Mouse (Mus musculus) liver, postnatal 0 days (tissue): ENCODE data around the gene Rassf8. TPM values are rescaled to one million over a fixed set of nuclear protein-coding genes. Genes with fewer than 3 reads are reported as not detected.

Source experiments
- ATAC-seq: fragments of 200-750 bp; cut with Nextera tagmentation; 2 replicates; pipeline ENCODE4 v1.8.0; 2017; ENCODE audit warnings: mild to moderate bottlenecking, moderate library complexity
- DNase-seq: peaks from one replicate; pipeline ENCODE4 v3.0.0-alpha.2; 2016
- H3K27ac ChIP-seq: fragments of 300-500 bp; sonication (generic); 2 replicates; pipeline ENCODE4 v1.5.1; 2014; ENCODE audit warnings: antibody characterized with exemption, moderate library complexity, mild to moderate bottlenecking, low read depth
- H3K27me3 ChIP-seq: fragments of 300-500 bp; sonication (generic); 2 replicates; pipeline ENCODE4 v1.6.1; 2014; ENCODE audit warnings: low read length, control low read depth, mixed read lengths; ENCODE audit not compliant: insufficient read depth
- H3K36me3 ChIP-seq: fragments of 300-500 bp; sonication (generic); replicated peaks from 2 replicates; pipeline ENCODE4 v1.6.1; 2014; ENCODE audit warnings: mild to moderate bottlenecking, control low read depth, low read length, moderate library complexity, mixed read lengths; ENCODE audit not compliant: insufficient read depth
- H3K4me1 ChIP-seq: fragments of 300-500 bp; sonication (generic); 2 replicates; pipeline ENCODE4 v1.6.1; 2014; ENCODE audit warnings: antibody characterized with exemption, mild to moderate bottlenecking, control low read depth; ENCODE audit not compliant: insufficient read depth
- H3K4me2 ChIP-seq: fragments of 300-500 bp; sonication (generic); 2 replicates; pipeline ENCODE4 v1.6.1; 2014; ENCODE audit warnings: low read depth, mild to moderate bottlenecking, low read length, moderate library complexity, mixed read lengths
- H3K4me3 ChIP-seq: fragments of 300-500 bp; sonication (generic); 2 replicates; pipeline ENCODE4 v1.5.1; 2014; ENCODE audit warnings: low read depth, low read length
- H3K9ac ChIP-seq: fragments of 300-500 bp; sonication (generic); replicated peaks from 2 replicates; pipeline ENCODE4 v1.6.1; 2014; ENCODE audit warnings: mild to moderate bottlenecking, moderate library complexity
- H3K9me3 ChIP-seq: fragments of 300-500 bp; sonication (generic); 2 replicates; pipeline ENCODE4 v1.6.1; 2016; ENCODE audit warnings: mild to moderate bottlenecking, control low read depth, low read length, mixed read lengths
- CTCF ChIP-seq: sonication (generic); IDR thresholded peaks from 2 replicates; pipeline ENCODE4 v1.5.1; 2016; ENCODE audit warnings: antibody characterized with exemption, low read depth
- EP300 ChIP-seq: IDR thresholded peaks from 2 replicates; pipeline ENCODE4 v1.6.1; 2016; ENCODE audit warnings: antibody characterized with exemption, low read depth, mild to moderate bottlenecking
- WGBS: fragments of 180-500 bp; shearing (Covaris S2); extraction: QIAGEN DNeasy Blood & Tissue Kit; methylation state at CpG from one replicate; pipeline ENCODE4 v1.1.7; 2014; ENCODE audit not compliant: insufficient replicate concordance; 5-methylcytosine and 5-hydroxymethylcytosine counted together
- polyA plus RNA-seq: library from polyadenylated mRNA; unstranded; fragments of >200 nt; fragmentation: Nextera tagmentation; extraction: Ambion mirVana; gene quantifications from 2 replicates; pipeline ENCODE4 v1.2.1, GENCODE M21; 2015

Gene Rassf8
- polyA plus RNA-seq, 1 experiment from 2014 or later = 4.9 TPM

GRCm38 (mm10) chr6:145768671-145769292, 22.2 kb downstream of the Rassf8 start:
- Histone ChIP-seq H3K4me3 (no peak overlapping the region), H3K36me3 (no peaks in the 10 kb centered on the region), H3K9me3 (no peaks in the 10 kb centered on the region), H3K27me3 (no peaks in the 10 kb centered on the region), H3K9ac (no peak overlapping the region), H3K4me1 (peaks cover 22% of the 10 kb centered on the region), H3K4me2 (no peak overlapping the region), H3K27ac (no peak overlapping the region)
- ATAC-seq (no peak), DNase-seq (no peak)
- TF ChIP-seq EP300 (no peak), CTCF (no peak)
- WGBS = 71% methylated on average over 10 of the region's 10 CpGs

- WGBS = 79% methylated on average over 11 of the region's 11 CpGs
- Histone ChIP-seq H3K4me2 (no peak overlapping the region), H3K27ac (no peak overlapping the region), H3K27me3 (no peaks in the 10 kb centered on the region), H3K4me1 (peaks cover 15% of the 10 kb centered on the region), H3K4me3 (no peak overlapping the region), H3K36me3 (no peaks in the 10 kb centered on the region), H3K9ac (no peak overlapping the region), H3K9me3 (no peaks in the 10 kb centered on the region)
- ATAC-seq = no peak
- no peak for DNase-seq
- no peak for TF ChIP-seq CTCF
- no peak for TF ChIP-seq EP300
Observed at GRCm38 (mm10) chr6:145769855-145770254, 23.3 kb downstream of the Rassf8 start.

GRCm38 (mm10) chr6:145770272-145771000, 23.9 kb downstream of the Rassf8 start:
- DNase-seq (no peak), ATAC-seq (no peak)

GRCm38 (mm10) chr6:145774436-145774835, 27.9 kb downstream of the Rassf8 start:
- no peak for ATAC-seq

More at GRCm38 (mm10) chr6:145770272-145771000, 23.9 kb downstream of the Rassf8 start:
- H3K27me3 ChIP-seq = no peaks in the 10 kb centered on the region
- H3K9me3 ChIP-seq = no peaks in the 10 kb centered on the region
- TF ChIP-seq CTCF (no peak), EP300 (no peak)
- H3K4me3 ChIP-seq = no peak overlapping the region
- no peak overlapping the region for H3K27ac ChIP-seq
- H3K4me1 ChIP-seq = peaks cover 12% of the 10 kb centered on the region
- WGBS = 58% methylated on average over 18 of the region's 18 CpGs
- H3K4me2 ChIP-seq = no peak overlapping the region
- no peak overlapping the region for H3K9ac ChIP-seq
- H3K36me3 ChIP-seq = no peaks in the 10 kb centered on the region

GRCm38 (mm10) chr6:145776241-145776640, 29.7 kb downstream of the Rassf8 start:
- no peak for ATAC-seq
- Histone ChIP-seq H3K27ac (no peak overlapping the region), H3K4me2 (no peak overlapping the region), H3K4me1 (peaks cover 11% of the 10 kb centered on the region), H3K9me3 (no peaks in the 10 kb centered on the region), H3K4me3 (no peak overlapping the region), H3K27me3 (no peaks in the 10 kb centered on the region), H3K36me3 (no peaks in the 10 kb centered on the region), H3K9ac (no peak overlapping the region)
- no peak for TF ChIP-seq EP300
- TF ChIP-seq CTCF = no peak
- WGBS = 79% methylated on average over 4 of the region's 4 CpGs
- no peak for DNase-seq

More at GRCm38 (mm10) chr6:145774436-145774835, 27.9 kb downstream of the Rassf8 start:
- no peak overlapping the region for H3K27ac ChIP-seq
- no peak for TF ChIP-seq CTCF
- no peak for TF ChIP-seq EP300
- no peaks in the 10 kb centered on the region for H3K9me3 ChIP-seq
- no peak overlapping the region for H3K9ac ChIP-seq
- 78% methylated on average over 2 of the region's 2 CpGs for WGBS
- no peak overlapping the region for H3K4me2 ChIP-seq
- DNase-seq = no peak
- no peaks in the 10 kb centered on the region for H3K27me3 ChIP-seq
- 0 out of 2 replicates have a peak, but pooled peaks cover 4% of the 10 kb centered on the region for H3K4me1 ChIP-seq
- H3K36me3 ChIP-seq = no peaks in the 10 kb centered on the region
- no peak overlapping the region for H3K4me3 ChIP-seq

- ATAC-seq = no peak
- Histone ChIP-seq H3K27ac (no peak overlapping the region; the same call in 1 of the 2 replicates), H3K4me1 (peaks cover 13% of the 10 kb centered on the region), H3K9ac (no peak overlapping the region), H3K9me3 (no peaks in the 10 kb centered on the region), H3K4me2 (no peak overlapping the region), H3K27me3 (no peaks in the 10 kb centered on the region), H3K4me3 (no peak overlapping the region), H3K36me3 (no peaks in the 10 kb centered on the region)
- DNase-seq = no peak
- TF ChIP-seq CTCF = no peak
- no peak for TF ChIP-seq EP300
- 18% methylated on average over 6 of the region's 6 CpGs for WGBS
Observed at GRCm38 (mm10) chr6:145779383-145779782, 32.8 kb downstream of the Rassf8 start.
